Mouse (Mus musculus): ENCODE measurements around the gene Igfals. TPM values are rescaled to one million over a fixed set of nuclear protein-coding genes. Genes with fewer than 3 reads are reported as not detected.

Gene Igfals
- total RNA-seq, 2 experiments from 2014 or later = not detected

DNA sequence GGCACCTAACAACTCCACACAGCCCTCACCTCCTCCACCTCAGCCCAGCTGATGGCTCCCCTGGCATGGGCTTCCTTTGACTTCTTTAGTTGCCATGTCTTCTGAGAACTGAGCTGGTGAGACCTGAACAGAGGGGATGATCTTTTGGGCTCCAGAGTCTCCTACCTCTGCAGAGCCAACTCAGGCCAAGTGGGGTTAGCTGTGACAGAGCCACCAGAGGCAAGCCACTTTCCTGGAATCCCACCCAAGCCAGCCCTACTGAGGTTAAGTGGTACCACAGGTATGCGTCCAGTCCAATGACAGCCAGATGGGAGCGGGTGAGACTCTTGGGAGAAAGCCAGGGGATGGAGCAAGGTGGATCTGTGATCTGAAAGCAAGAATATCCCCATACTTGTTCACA is 27.5 kb downstream of the Igfals start:
- DNase-seq (ENCODE audit: low spot score in 2 of 2) = no peak

DNA sequence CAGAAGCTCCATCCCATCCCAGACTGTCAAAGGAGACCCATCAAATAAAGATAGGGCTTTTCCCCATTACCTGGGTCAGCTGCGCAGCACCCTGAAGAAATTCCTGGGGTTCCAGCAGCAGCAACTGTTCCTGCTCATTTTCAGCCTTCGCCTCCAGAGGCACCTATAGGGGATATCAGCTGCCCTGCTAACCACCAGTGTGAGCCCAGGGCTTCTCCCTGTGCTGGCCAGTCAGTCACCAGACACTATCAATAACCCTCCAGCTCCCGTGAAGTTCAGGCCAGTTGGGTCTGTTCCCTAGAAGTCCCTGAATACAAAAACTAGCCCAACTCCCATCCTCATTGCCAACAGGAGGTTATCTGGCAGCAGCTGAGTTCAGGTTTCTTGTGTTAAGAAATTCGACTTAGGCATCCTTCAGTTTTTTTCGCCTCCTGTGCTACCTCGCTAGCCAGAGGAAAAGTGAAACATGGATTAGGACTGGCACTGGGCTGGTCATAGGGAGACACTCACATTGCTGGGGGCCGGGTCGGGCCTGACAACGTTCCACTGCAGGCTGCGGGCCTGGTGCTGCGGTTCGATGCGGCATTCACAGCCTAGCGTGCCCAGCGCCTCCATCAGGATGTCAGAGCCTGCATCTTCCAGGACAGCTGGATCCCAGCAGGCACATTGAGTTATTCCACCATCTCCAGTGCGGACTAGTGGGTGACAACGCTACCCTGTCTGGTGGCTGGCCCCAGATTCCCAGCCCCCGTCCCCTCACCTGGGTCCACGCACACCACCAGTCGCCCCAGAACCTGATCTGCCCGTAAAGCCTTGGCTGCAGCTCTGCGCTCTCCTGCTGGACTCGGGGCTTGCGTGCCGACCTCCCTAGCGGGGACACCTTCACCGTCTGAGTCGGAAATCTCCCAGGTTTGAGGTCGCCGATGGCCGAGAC is 28.5 kb downstream of the Igfals start:
- DNase-seq (ENCODE audit: low spot score in 2 of 2) = no peak

DNA sequence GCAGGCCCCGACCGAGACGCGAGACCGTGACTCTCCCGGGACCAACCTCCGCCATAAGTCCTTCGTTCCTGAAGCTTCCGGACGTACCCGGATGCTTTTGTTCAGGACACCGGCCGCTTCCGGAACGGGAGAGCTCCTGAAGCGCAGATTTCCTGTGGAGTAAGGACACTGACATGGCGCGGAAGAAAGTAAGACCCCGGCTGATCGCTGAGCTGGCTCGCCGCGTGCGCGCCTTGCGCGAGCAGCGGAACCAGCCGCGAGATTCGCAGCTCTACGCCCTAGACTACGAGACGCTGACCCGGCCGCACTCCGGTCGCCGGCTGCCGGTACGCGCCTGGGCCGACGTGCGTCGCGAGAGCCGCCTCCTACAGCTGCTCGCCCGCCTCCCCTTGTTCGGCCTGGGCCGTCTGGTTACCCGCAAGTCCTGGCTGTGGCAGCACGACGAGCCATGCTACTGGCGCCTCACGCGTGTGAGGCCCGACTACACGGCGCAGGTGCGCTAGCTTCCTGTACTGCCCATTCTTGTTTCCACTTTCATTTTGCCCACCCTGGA is 29.3 kb downstream of the Igfals start, which contains the start of the genes Eme2 and Mrps34:
TSS of gene Eme2 (minus strand) at position 93 of the 553 bp plus-strand sequence.
TSS of gene Mrps34 (plus strand) at position 122 of the 553 bp plus-strand sequence.
- DNase-seq (ENCODE audit: low spot score in 2 of 2) = peak; percentile 82 to 89

DNA sequence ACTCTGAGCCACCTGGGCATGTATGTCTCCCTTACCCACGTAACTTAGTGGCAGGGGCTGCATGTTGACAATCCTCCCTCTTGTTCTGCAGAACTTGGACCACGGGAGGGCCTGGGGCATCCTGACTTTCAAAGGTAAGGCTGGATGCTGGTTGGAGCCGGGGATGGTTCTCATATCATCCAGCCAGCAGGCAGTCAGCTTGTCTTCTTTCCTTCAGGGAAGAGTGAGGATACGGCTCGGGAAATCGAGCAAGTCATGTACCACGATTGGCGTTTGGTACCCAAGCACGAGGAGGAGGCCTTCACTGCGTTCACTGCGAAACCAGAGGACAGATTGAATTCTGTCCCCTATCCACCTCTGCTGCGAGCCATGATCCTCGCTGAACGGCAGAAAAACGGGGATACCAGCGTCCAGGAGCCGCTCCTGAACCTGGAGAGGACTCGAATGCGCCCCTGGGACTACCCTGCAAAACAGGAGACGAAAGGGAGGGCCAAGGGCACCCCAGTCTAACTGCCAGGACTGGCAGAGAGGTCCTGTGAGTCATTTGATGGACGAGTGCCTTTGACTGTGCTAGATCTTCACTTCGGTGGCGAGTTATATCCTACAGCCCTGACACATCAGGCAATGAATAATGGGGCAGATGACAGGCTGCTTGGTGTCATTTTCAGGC is 29.9 kb downstream of the Igfals start:
- no peak for DNase-seq (ENCODE audit: low spot score in 2 of 2)

DNA sequence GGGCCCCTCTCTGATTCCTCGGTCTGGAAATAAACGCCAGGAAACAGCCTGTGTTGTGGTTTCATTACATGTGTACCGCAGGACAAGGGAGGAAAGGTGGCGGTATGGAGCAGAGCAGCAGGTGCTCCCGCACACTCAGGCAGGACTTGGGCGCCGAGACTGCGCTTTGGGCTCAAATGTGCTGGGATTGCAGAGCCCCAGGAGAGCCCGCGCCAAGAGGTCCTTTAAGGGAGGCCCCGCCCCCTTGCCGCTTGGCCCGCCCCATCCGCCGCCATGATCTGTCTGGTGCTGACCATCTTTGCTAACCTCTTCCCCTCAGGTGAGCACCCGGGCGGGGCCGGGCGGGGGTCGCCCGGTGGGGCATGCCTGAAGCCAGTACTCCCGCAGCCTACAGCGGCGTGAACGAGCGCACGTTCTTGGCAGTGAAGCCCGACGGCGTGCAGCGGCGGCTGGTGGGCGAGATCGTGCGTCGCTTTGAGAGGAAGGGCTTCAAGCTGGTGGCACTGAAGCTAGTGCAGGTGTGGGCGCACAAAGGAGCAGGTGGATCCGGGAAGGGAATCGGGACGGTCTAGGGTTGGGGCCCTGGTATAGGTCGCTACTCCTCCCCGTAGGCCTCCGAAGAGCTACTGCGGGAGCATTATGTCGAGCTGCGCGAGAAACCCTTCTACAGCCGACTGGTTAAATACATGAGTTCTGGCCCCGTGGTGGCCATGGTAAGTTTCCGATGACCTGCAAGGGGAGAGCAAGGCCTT is 30.6 kb downstream of the Igfals start, which contains the start of gene Nme3:
TSS of gene Nme3 (plus strand) at position 260 of the 752 bp plus-strand sequence.
- peak; percentile 61 to 80 for DNase-seq (ENCODE audit: low spot score in 2 of 2)

DNA sequence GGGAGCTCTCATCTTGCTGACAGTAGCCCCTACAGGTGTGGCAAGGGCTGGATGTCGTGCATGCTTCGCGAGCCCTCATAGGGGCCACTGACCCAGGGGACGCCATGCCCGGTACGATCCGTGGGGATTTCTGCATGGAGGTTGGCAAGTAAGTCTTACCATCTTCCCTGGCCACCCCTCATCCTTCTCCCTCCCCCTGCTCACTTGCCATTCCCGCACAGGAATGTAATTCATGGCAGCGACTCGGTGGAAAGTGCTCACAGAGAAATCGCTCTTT is 31.1 kb downstream of the Igfals start:
- DNase-seq (ENCODE audit: low spot score in 2 of 2) = no peak

DNA sequence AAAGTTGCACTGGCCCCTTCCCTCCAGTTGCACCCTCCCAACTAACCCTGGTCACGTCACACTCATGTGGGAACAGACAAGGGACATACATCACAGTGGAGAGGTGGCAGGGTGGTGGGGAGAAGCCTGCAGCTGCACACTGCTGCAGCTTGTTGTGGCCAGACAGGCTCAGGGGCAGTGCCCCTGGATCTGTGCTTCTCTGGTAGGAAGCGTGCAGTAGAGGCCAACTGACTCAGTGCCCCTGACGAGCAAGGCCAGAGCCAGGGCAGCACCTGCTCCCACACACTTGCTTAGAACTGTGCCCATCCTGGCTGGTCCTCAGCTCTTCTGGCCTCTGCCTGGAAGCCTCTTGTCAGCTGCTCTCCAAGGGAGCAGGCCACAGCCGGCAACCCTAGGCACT is 31.8 kb downstream of the Igfals start:
- no peak for DNase-seq (ENCODE audit: low spot score in 2 of 2)

DNA sequence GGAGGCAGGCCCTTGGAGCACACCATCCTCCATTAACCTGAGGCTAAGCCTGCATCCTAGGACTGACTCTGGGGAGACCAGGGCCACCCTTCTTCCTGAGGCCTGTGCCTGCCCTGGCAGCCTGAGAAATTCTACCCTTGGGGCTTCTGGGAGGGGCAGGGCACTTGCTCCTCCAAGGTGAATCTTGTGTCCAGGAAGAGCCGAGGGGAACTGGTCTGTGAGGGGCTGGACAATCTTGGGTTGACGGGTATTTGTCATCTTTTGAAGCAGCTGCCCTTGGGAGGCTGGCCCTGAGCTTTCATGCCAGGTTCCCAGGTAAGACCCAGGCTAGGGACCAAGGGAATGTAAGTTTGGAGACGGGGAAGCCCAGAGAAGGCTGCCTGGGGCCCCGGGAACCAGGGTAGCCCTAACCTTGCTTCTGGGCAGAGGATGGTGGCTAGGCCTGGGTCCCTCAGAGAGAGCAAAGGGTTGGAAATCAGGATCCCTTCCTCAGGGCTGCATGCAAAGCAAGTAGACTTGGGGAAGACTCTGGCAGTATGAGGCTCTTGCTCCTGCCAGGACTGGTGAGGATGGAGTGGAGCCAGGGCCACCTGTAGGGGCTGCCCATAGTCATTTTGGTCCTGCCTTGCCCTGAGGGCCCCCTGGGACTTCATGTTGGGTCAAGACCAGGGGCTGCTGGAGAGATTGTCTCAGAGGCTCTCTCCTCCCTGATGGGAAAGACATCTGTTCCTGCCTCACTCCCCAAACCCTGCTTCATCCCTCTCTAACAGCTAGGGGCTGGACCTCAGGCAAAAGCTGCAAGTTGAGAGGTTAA is 32.5 kb downstream of the Igfals start:
- no peak for DNase-seq (ENCODE audit: low spot score in 2 of 2)

DNA sequence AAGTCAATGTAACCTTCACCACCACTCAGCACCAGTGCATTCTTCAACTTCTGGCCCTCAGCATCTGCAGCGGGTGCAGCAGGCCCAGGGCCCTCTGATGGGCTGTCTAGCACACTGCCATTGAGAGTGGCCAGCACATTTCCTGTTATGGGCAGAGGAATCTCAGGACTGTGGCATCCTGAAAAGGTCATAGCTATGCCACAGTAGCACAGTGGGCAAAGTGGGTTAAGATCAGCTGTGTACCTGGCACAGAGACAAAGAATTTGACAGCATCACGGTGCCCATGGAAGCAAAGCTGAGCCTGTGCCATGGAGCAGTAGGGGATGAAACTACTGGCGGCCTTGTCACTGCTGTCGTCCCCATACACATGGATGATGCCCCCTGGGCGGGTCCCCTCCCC is 33.4 kb downstream of the Igfals start:
- DNase-seq (ENCODE audit: low spot score in 2 of 2) = no peak

DNA sequence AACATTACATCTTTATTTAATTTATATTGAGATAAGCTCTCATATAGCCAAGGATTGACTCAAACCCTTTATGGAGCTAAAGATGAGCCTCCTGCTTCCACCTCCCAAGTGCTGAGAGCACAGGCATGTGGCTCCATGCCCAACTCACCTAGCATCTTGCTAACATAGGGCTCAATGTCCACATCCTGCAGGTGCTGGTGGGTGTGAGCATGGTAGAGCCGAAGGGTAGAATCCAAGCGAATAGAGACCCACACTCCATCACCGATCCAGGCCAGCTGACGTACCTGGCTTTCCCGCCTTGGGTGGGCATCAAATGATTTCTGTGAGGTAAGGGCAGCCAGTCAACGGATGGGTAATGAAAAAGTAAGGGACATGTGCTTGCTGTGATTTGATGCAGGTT is 34.2 kb downstream of the Igfals start:
- DNase-seq (ENCODE audit: low spot score in 2 of 2) = no peak

DNA sequence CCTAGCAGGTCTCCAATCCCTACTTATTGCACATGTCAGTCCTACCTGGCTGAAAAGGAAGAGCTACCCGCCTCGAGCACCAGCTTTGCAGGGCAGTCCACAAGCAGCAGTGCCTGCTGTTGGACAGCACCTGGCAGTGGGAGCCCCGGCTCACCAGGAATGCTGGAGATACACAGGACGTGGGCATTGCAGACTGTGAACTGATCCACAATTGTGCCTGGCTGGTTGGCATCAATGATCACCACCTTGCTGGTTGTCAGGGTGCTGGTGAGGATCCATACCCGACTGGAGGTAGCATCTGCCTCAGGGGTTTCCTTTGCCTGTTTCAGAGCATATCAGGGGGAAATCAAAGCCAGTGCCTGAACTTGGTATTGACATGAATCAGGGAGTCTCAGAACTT is 36.3 kb downstream of the Igfals start:
- no peak for DNase-seq (ENCODE audit: low spot score in 2 of 2)

DNA sequence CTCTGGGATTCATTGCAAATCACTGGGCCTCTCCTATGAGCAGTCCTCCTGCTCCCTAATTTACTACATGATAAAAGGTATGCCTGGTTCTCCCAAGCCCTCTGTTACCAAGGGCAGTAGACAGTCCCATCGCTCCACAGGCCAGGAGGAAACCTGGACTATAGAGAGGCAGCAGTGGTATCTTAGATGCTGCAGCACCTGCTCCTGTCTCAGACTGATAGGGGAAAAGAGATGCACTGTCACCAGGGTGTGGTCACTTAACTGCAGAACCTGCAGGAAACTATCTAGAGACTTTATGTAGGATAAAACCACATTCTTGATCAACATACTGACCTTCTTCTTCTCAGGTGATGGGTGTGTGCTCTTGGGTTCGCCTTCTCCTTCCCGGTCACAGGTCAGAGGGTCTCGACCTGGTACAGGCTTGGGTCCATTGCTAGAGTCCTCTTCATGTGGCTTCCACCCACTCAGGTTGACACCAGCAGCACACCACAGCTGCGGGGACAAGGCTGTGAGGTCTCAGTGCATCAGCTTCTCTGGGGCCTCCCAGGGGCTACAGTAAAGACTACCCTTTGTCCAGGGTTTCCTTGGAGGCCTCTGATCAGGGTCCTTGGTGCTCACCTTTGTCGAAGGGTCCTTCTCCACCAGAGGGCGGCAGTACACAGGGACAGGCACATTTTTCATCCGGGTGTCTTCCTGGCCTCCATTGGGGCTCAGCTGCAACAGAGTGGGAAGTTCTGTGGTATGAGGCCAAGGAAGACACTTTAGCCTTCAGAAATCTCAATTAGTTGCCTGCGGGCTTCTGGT is 37.1 kb downstream of the Igfals start:
- DNase-seq (ENCODE audit: low spot score in 2 of 2) = no peak

DNA sequence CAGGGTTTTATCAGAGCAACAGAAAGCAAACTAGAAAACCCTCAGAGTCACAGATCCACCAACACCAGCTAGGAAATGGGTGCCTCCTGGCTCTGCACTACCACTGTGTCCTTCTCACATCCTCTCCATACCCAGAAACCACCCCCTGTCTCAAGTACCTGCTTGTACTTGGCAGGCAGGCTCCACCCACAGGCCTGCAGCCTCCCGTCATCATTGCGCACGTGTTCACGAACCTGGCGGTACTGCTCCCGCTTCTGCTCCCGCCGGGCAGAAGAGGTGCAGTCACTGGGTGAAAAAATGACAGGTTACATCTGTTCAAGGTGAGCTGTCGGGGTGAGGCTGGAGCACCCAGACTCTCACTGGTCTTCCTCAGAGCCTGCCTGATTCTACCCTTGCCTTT is 38.0 kb downstream of the Igfals start:
- no peak for DNase-seq (ENCODE audit: low spot score in 2 of 2)

DNA sequence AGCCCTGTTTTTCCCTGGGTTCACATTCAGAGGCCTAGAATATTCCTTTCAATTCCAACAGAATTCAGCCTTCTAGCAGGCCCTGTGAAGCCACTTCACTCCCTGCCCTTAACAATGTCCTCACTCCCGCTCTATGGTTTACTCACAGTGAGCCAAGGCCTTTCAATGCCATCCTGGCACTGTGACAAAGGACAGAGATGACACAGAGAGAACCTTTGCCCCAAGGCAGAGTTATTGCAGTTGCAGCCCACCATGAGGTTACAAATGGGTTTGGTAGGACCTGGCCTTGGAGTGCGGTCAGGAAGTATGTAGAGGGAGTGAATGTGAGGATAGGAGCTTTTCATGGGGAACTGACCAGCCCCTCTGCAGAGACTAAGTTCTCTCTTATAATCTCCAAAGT is 41.8 kb downstream of the Igfals start:
- DNase-seq (ENCODE audit: low spot score in 2 of 2) = no peak

DNA sequence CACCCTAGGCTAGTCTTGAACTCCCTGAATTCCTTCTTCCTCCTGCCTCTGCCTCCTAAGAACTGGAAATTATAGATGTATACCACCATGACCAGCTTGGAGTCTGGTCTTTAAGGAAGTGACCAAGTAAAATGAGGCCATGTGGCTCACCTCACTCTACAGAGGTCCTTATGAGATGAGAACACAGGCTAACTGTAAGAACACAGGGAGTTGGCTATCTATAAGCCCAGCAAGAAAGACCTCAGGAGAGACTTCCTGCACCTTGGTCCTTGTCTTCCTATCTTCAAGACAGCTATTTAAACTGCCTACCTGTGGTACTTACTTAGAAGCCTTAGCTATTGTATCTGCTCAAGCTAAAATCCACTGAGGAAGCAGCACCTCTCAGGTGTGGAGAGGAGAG is 48.2 kb downstream of the Igfals start:
- DNase-seq (ENCODE audit: low spot score in 2 of 2) = no peak

DNA sequence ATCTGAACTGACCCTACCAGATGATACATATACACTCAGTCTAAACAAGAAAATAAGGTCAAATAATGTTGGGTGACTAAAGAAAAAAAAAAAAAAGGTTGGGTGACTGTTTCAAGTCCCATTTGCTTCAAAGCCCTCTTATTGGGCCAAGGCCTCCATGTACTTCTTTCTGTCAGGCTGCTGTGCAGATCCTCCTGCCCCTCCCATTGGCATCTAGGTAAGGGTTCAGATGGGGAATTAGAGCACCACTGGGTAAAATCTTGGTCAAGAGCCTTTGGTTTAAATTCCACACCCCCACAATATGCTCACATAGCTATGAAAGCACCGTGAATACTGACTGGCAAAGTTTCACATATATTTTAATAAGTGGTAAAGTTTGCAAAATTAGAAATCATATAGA is 57.4 kb downstream of the Igfals start:
- DNase-seq (ENCODE audit: low spot score in 2 of 2) = no peak

DNA sequence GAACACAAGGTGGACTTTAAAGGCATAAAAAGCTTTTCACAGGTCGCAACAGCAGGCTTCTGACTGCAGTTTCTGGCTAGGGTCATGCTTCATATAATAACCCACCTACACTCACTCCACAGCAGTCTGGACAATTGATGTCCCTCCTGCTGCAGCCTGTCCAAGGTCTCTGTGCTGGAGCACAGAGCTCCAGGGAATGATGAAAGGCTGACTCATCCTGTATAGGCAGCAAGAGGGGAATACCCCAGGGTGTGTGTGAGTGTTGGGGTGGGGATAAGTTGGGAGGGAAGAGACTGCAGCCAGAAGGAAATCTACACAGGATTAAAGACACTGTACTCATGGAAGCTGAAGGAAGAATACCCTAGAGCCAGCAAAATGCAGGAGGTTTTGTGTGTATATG is 63.7 kb downstream of the Igfals start:
- no peak for DNase-seq (ENCODE audit: low spot score in 2 of 2)

Measured in left cerebral cortex, adult 18-20 months (tissue).